ENCODE assay signal across 15 mouse cellular contexts in genomic region chr4:123235835-123236430, GRCm38 (mm10). TPM values are rescaled to one million over a fixed set of nuclear protein-coding genes. Genes with fewer than 3 reads are reported as not detected.
DNase-seq lines count a peak whose midpoint lies in the region; ATAC-seq and TF ChIP-seq lines count a peak whose summit lies in the region.
"Had no signal": no experiment of that assay in that cellular context is flagged by ENCODE, and none has a peak within 500 bp of the region (broad histone marks: within the 10 kb centered on the region; RNA-seq: fewer than 3 reads in every experiment).

No protein-coding gene starts in this region.

- intact Hi-C loops in heart, adult 2 months (cut with DNase I), result no loop called here

- no peaks in the 10 kb centered on the region for H3K79me2 ChIP-seq in heart, adult 2 months (replicated peaks; ENCODE audit: control insufficient read depth, insufficient read depth, low read length)

- TF ChIP-seq CTCF in heart, adult 2 months (IDR thresholded peaks at IDR 0.05), result no peak

- no peaks in the 10 kb centered on the region for H3K27me3 ChIP-seq in heart, adult 2 months (ENCODE audit: control insufficient read depth, insufficient read depth, low read length)
- H3K27me3 ChIP-seq in kidney, embryonic 15.5 days, result peaks cover 16% of the 10 kb centered on the region; the same call in 1 of the 2 replicates

- no peaks in the 10 kb centered on the region for H3K9me3 ChIP-seq in kidney, embryonic 15.5 days (replicated peaks)
- H3K9me3 ChIP-seq: G1E; liver, embryonic 12.5 days had no signal

- peak overlapping the region; percentile 51 for H3K4me3 ChIP-seq in heart, adult 2 months
- H3K4me3 ChIP-seq in kidney, embryonic 15.5 days (replicated peaks), result peak overlapping the region; percentile 51
- H3K4me3 ChIP-seq: erythroblast, embryonic 14.5 days; liver, embryonic 12.5 days had no signal

- DNase-seq in heart, adult 2 months, result no peak
- DNase-seq in heart, adult 18-20 months, result no peak
- DNase-seq in kidney, adult 11 months, result no peak
- DNase-seq in embryo, embryonic 11 days, result peak; percentile 54
- DNase-seq in neural tube, embryonic 10.5 days (ENCODE audit: extremely low spot score, low spot score), result peak; percentile 39
- DNase-seq in adrenal gland, adult (ENCODE audit: inconsistent age in 2 of 2, low spot score in 1 of 2), result no peak
- DNase-seq: kidney, adult 8-10 months; thymus, adult 18-20 months had no signal

- peaks cover 14% of the 10 kb centered on the region for H3K4me1 ChIP-seq in heart, adult 2 months (ENCODE audit: control insufficient read depth, insufficient read depth, low read length)
- H3K4me1 ChIP-seq in kidney, embryonic 15.5 days, result peaks cover 95% of the 10 kb centered on the region

- TF ChIP-seq POLR2A in heart, adult 2 months (IDR thresholded peaks at IDR 0.05; ENCODE audit: insufficient read depth, low read depth, low read length), result no peak

- peak overlapping the region; percentile 40 for H3K9ac ChIP-seq in heart, adult 2 months (ENCODE audit: low read depth, low read length)
- peak overlapping the region; percentile 15; the same call in 1 of the 2 replicates for H3K9ac ChIP-seq in kidney, embryonic 15.5 days
- H3K9ac ChIP-seq: liver, embryonic 12.5 days had no signal

- no peaks in the 10 kb centered on the region; the same call in 1 of the 2 replicates for H3K36me3 ChIP-seq in heart, adult 2 months (ENCODE audit: control insufficient read depth, insufficient read depth, low read length)
- H3K36me3 ChIP-seq in kidney, embryonic 15.5 days, result 0 out of 2 replicates have a peak, but pooled peaks cover 4% of the 10 kb centered on the region
- H3K36me3 ChIP-seq: G1E; liver, embryonic 12.5 days had no signal

- WGBS in heart, adult 2 months, result 73% methylated on average over 9 of the region's 9 CpGs
- WGBS in kidney, embryonic 15.5 days, result 52% methylated on average over 9 of the region's 9 CpGs

- H3K4me2 ChIP-seq in kidney, embryonic 15.5 days, result peak overlapping the region; percentile 78
- H3K4me2 ChIP-seq: liver, embryonic 12.5 days; midbrain, embryonic 11.5 days had no signal

- no peak for ATAC-seq in kidney, embryonic 15.5 days (replicated peaks; ENCODE audit: low FRiP score)
- no peak for ATAC-seq in inflammation-experienced regulatory T-cells, adult 6 months
- ATAC-seq: liver, embryonic 12.5 days had no signal

- no peak for TF ChIP-seq EP300 in heart, adult 2 months (IDR thresholded peaks at IDR 0.05; ENCODE audit: insufficient read depth, low read depth, low read length)

- H3K27ac ChIP-seq in heart, adult 2 months, result peak overlapping the region; percentile 77
- H3K27ac ChIP-seq in kidney, embryonic 15.5 days, result peak overlapping the region; percentile 93
- H3K27ac ChIP-seq: liver, embryonic 12.5 days had no signal

RNA-seq across cellular contexts. Expression of gene Heyl, which starts 2.6 kb away (rescaled TPM):
- 10 to 100 TPM; 15.8 to 16.5 TPM for total RNA-seq in heart, adult 2 months (2021)
- 16.8 and 21.3 TPM in 2 replicates for polyA plus RNA-seq in heart, adult 2 months (2012; rRNA removed)
- 10 to 100 TPM in 1 of 2 experiments, 1 to 10 TPM in 1; 8.9 to 11.2 TPM for total RNA-seq in heart, adult 18-20 months (2021)
- polyA plus RNA-seq in kidney, embryonic 15.5 days (2015; fragmentation: Nextera tagmentation; extraction: Ambion mirVana), result 44.2 and 47.7 TPM in 2 replicates
- polyA plus RNA-seq in inflammation-experienced regulatory T-cells, adult 6 months (2017; shearing (Covaris generic)), result under 1 TPM in 1 of 3 experiments, not detected in 2; 0.10 TPM
- total RNA-seq: neutrophil, adult 5-6 weeks had no signal
- polyA plus RNA-seq: erythroblast, embryonic 14.5 days; G1E had no signal

RNA-seq across cellular contexts. Expression of gene Pabpc4, which starts 26.2 kb away (rescaled TPM):
- total RNA-seq in heart, adult 2 months (2021), result 100 to 1,000 TPM; 336 to 376 TPM
- polyA plus RNA-seq in heart, adult 2 months (2012; rRNA removed), result 207 and 299 TPM in 2 replicates
- 100 to 1,000 TPM; 336 to 356 TPM for total RNA-seq in heart, adult 18-20 months (2021)
- polyA plus RNA-seq in kidney, embryonic 15.5 days (2015; fragmentation: Nextera tagmentation; extraction: Ambion mirVana), result 45.3 and 47.4 TPM in 2 replicates
- polyA plus RNA-seq in inflammation-experienced regulatory T-cells, adult 6 months (2017; shearing (Covaris generic)), result 10 to 100 TPM; 13.5 to 18.7 (median 14.7) TPM

RNA-seq across cellular contexts. Expression of gene Nt5c1a, which starts 34.6 kb away (rescaled TPM):
- total RNA-seq in heart, adult 2 months (2021), result 10 to 100 TPM; 50.8 to 57.6 TPM
- 19.6 and 41.6 TPM in 2 replicates for polyA plus RNA-seq in heart, adult 2 months (2012; rRNA removed)
- 10 to 100 TPM; 50.8 to 64.1 TPM for total RNA-seq in heart, adult 18-20 months (2021)
- 0.25 and 0.49 TPM in 2 replicates for polyA plus RNA-seq in kidney, embryonic 15.5 days (2015; fragmentation: Nextera tagmentation; extraction: Ambion mirVana)
- polyA plus RNA-seq in inflammation-experienced regulatory T-cells, adult 6 months (2017; shearing (Covaris generic)), result not detected
- total RNA-seq: G1E; neutrophil, adult 5-6 weeks had no signal
- polyA plus RNA-seq: erythroblast, embryonic 14.5 days; G1E; liver, embryonic 12.5 days; midbrain, embryonic 11.5 days had no signal

RNA-seq across cellular contexts. Expression of gene Hpcal4, which starts 52.9 kb away (rescaled TPM):
- under 1 TPM; 0.09 to 0.10 TPM for total RNA-seq in heart, adult 2 months (2021)
- 0.35 and 0.38 TPM in 2 replicates for polyA plus RNA-seq in heart, adult 2 months (2012; rRNA removed)
- under 1 TPM; 0.05 to 0.50 TPM for total RNA-seq in heart, adult 18-20 months (2021)
- 1.3 TPM in 2 replicates for polyA plus RNA-seq in kidney, embryonic 15.5 days (2015; fragmentation: Nextera tagmentation; extraction: Ambion mirVana)
- not detected for polyA plus RNA-seq in inflammation-experienced regulatory T-cells, adult 6 months (2017; shearing (Covaris generic))
- total RNA-seq: G1E; neutrophil, adult 5-6 weeks had no signal
- polyA plus RNA-seq: erythroblast, embryonic 14.5 days; G1E had no signal

Comparison
In these comparisons a context has a peak if more than half of its experiments do, and no peak if none do; other contexts are left out.
1. DNase-seq: peak in embryo, embryonic 11 days (single experiment) and neural tube, embryonic 10.5 days (single experiment); none in heart, adult 2 months (0 of 2), heart, adult 18-20 months (0 of 2), kidney, adult 11 months (single experiment) and adrenal gland, adult (0 of 2).
2. RNA of gene Heyl, which starts 2.6 kb away (polyA plus RNA-seq): 44.2 to 47.7 TPM in kidney, embryonic 15.5 days and 16.8 to 21.3 TPM in heart, adult 2 months; 0.10 TPM in inflammation-experienced regulatory T-cells, adult 6 months; every median in the first group is over 10 times any median in the second.
3. RNA of gene Nt5c1a, which starts 34.6 kb away (polyA plus RNA-seq): 19.6 to 41.6 TPM in heart, adult 2 months; 0.25 to 0.49 TPM in kidney, embryonic 15.5 days and not detected in inflammation-experienced regulatory T-cells, adult 6 months; every median in the first group is over 10 times any median in the second.